Mouse (Mus musculus) MEL (cell line): ENCODE results near the gene AW011738. TPM values are rescaled to one million over a fixed set of nuclear protein-coding genes. Genes with fewer than 3 reads are reported as not detected.

Source experiments
- DNase-seq: peaks from one replicate; pipeline ENCODE4 v3.0.0; 2011; ENCODE audit warnings: low read depth, low spot score
- H3K27ac ChIP-seq: 2 replicates; pipeline ENCODE4 v1.5.1; 2012; ENCODE audit warnings: low read depth, mild to moderate bottlenecking, control low read depth, low read length, moderate library complexity; ENCODE audit not compliant: control insufficient read depth
- H3K27me3 ChIP-seq, 2 experiments: fragments of 150-350 bp in 1 of 2; sonication (generic) in 1 of 2; 2 replicates each; pipeline ENCODE4 v1.6.1; 2012; ENCODE audit warnings: low read length in 2 of 2, mild to moderate bottlenecking in 2 of 2, improper control_type of control experiment in 1 of 2, moderate library complexity in 1 of 2; ENCODE audit not compliant: insufficient read depth in 2 of 2, control insufficient read depth in 1 of 2
- H3K36me3 ChIP-seq, 2 experiments: 2 replicates each; pipeline ENCODE4 v1.6.1; 2012 to 2014; ENCODE audit warnings: low read length in 2 of 2, improper control_type of control experiment in 1 of 2, inconsistent platforms in 1 of 2, mild to moderate bottlenecking in 1 of 2; ENCODE audit not compliant: insufficient read depth in 2 of 2, control insufficient read depth in 1 of 2
- H3K4me1 ChIP-seq, 2 experiments: fragments of 150-350 bp in 1 of 2; sonication (generic) in 1 of 2; 2 replicates each; pipeline ENCODE4 v1.6.1; 2012; ENCODE audit warnings: low read length in 2 of 2, improper control_type of control experiment in 1 of 2, mild to moderate bottlenecking in 1 of 2; ENCODE audit not compliant: insufficient read depth in 2 of 2, control insufficient read depth in 1 of 2
- H3K4me3 ChIP-seq, 2 experiments: fragments of 150-350 bp in 1 of 2; sonication (generic) in 1 of 2; 2 replicates each; pipeline ENCODE4 v1.5.1; 2012; ENCODE audit warnings: low read depth in 2 of 2, low read length in 2 of 2, mild to moderate bottlenecking in 2 of 2, moderate library complexity in 2 of 2, control low read depth in 1 of 2, improper control_type of control experiment in 1 of 2; ENCODE audit not compliant: control insufficient read depth in 1 of 2, insufficient read depth in 1 of 2
- H3K79me2 ChIP-seq: 2 replicates; pipeline ENCODE4 v1.6.1; 2012; ENCODE audit warnings: mild to moderate bottlenecking, low read length, moderate library complexity; ENCODE audit not compliant: control insufficient read depth, poor library complexity, insufficient read depth
- H3K9ac ChIP-seq: 2 replicates; pipeline ENCODE4 v1.6.1; 2012; ENCODE audit warnings: low read depth, mild to moderate bottlenecking, control low read depth, low read length, moderate library complexity; ENCODE audit not compliant: control insufficient read depth, poor library complexity, severe bottlenecking
- H3K9me3 ChIP-seq: fragments of 150-350 bp; sonication (generic); replicated peaks from 2 replicates; pipeline ENCODE4 v1.6.1; 2012; ENCODE audit warnings: mild to moderate bottlenecking, low read length, improper control_type of control experiment, moderate library complexity; ENCODE audit not compliant: insufficient read depth
- BHLHE40 ChIP-seq: IDR thresholded peaks from 2 replicates; pipeline ENCODE4 v1.6.1; 2012; ENCODE audit warnings: low read depth, mild to moderate bottlenecking, inconsistent platforms, low read length, improper control_type of control experiment, borderline replicate concordance
- CHD2 ChIP-seq: IDR thresholded peaks from 2 replicates; pipeline ENCODE4 v1.6.1; 2011; ENCODE audit warnings: low read length, improper control_type of control experiment
- E2F4 ChIP-seq: IDR thresholded peaks from 2 replicates; pipeline ENCODE4 v1.6.1; 2011; ENCODE audit warnings: low read depth, low read length, improper control_type of control experiment, borderline replicate concordance
- ELF1 ChIP-seq: IDR thresholded peaks from 2 replicates; pipeline ENCODE4 v1.6.1; 2014; ENCODE audit warnings: low read depth, mild to moderate bottlenecking, inconsistent platforms, low read length, improper control_type of control experiment, moderate library complexity
- ETS1 ChIP-seq: IDR thresholded peaks from 2 replicates; pipeline ENCODE4 v1.6.1; 2012; ENCODE audit warnings: low read depth, mild to moderate bottlenecking, inconsistent platforms, low read length, improper control_type of control experiment, moderate library complexity
- GABPA ChIP-seq: IDR thresholded peaks from 2 replicates; pipeline ENCODE4 v1.6.1; 2012; ENCODE audit warnings: low read depth, mild to moderate bottlenecking, inconsistent platforms, low read length, improper control_type of control experiment, moderate library complexity
- JUND ChIP-seq: IDR thresholded peaks from 2 replicates; pipeline ENCODE4 v1.6.1; 2011; ENCODE audit warnings: low read depth, mild to moderate bottlenecking, improper control_type of control experiment, low read length
- MAFK ChIP-seq: IDR thresholded peaks from 2 replicates; pipeline ENCODE4 v1.6.1; 2011; ENCODE audit warnings: low read depth, mild to moderate bottlenecking, low read length, improper control_type of control experiment, borderline replicate concordance
- MAX ChIP-seq: IDR thresholded peaks from 2 replicates; pipeline ENCODE4 v1.6.1; 2011; ENCODE audit warnings: low read length, improper control_type of control experiment
- MAZ ChIP-seq: IDR thresholded peaks from 2 replicates; pipeline ENCODE4 v1.6.1; 2012; ENCODE audit warnings: low read depth, mild to moderate bottlenecking, inconsistent platforms, low read length, improper control_type of control experiment
- MXI1 ChIP-seq: IDR thresholded peaks from 2 replicates; pipeline ENCODE4 v1.6.1; 2011; ENCODE audit warnings: mild to moderate bottlenecking, low read depth, low read length, improper control_type of control experiment
- MYB ChIP-seq: IDR thresholded peaks from 2 replicates; pipeline ENCODE4 v1.6.1; 2011; ENCODE audit warnings: mild to moderate bottlenecking, low read depth, low read length, improper control_type of control experiment
- POLR2AphosphoS2 ChIP-seq: IDR thresholded peaks from 2 replicates; pipeline ENCODE4 v1.6.1; 2011; ENCODE audit warnings: low read length, improper control_type of control experiment
- POLR2AphosphoS5 ChIP-seq: IDR thresholded peaks from 2 replicates; pipeline ENCODE4 v1.6.1; 2012; ENCODE audit warnings: low read depth, borderline replicate concordance, mild to moderate bottlenecking, inconsistent platforms, low read length, moderate library complexity, mixed read lengths
- RAD21 ChIP-seq: IDR thresholded peaks from 2 replicates; pipeline ENCODE4 v1.6.1; 2011; ENCODE audit warnings: mild to moderate bottlenecking, low read depth, low read length, improper control_type of control experiment
- SIN3A ChIP-seq: IDR thresholded peaks from 2 replicates; pipeline ENCODE4 v1.6.1; 2012; ENCODE audit warnings: low read length, improper control_type of control experiment, inconsistent platforms
- SMC3 ChIP-seq: IDR thresholded peaks from 2 replicates; pipeline ENCODE4 v1.6.1; 2011; ENCODE audit warnings: low read depth, low read length, improper control_type of control experiment
- TAL1 ChIP-seq: IDR thresholded peaks from 2 replicates; pipeline ENCODE4 v1.6.1; 2012; ENCODE audit warnings: mild to moderate bottlenecking, inconsistent platforms, low read length, moderate library complexity, mixed read lengths
- TBP ChIP-seq: IDR thresholded peaks from 2 replicates; pipeline ENCODE4 v1.8.0; 2011; ENCODE audit warnings: low read depth, low read length, improper control_type of control experiment
- TCF12 ChIP-seq: IDR thresholded peaks from 2 replicates; pipeline ENCODE4 v1.6.1; 2014; ENCODE audit warnings: low read depth, mild to moderate bottlenecking, inconsistent platforms, low read length, improper control_type of control experiment, moderate library complexity
- USF1 ChIP-seq: IDR thresholded peaks from 2 replicates; pipeline ENCODE4 v1.6.1; 2014; ENCODE audit warnings: low read depth, mild to moderate bottlenecking, inconsistent platforms, low read length, improper control_type of control experiment, moderate library complexity
- ZC3H11A ChIP-seq: IDR thresholded peaks from 2 replicates; pipeline ENCODE4 v1.6.1; 2012; ENCODE audit warnings: low read depth, mild to moderate bottlenecking, inconsistent platforms, low read length, improper control_type of control experiment
- ZNF384 ChIP-seq: IDR thresholded peaks from 2 replicates; pipeline ENCODE4 v1.6.1; 2012; ENCODE audit warnings: low read depth, mild to moderate bottlenecking, inconsistent platforms, low read length, improper control_type of control experiment
- polyA plus RNA-seq, 2 experiments: library from polyadenylated mRNA; stranded (reverse) in 1 of 2; unstranded in 1 of 2; fragments of >175 nt in 1 of 2; fragments of >200 nt in 1 of 2; gene quantifications; 2 replicates each; pipeline versions ENCODE4 v1.2.1 to v1.2.4; 2012; ENCODE audit warnings: low replicate concordance in 2 of 2, low read depth in 1 of 2; ENCODE audit not compliant: insufficient read length in 2 of 2, insufficient read depth in 1 of 2, missing spikeins in 1 of 2
- total RNA-seq: library from RNA; depleted of rRNA; stranded (reverse); fragments of 300-350 nt; gene quantifications from 2 replicates; pipeline ENCODE4 v1.2.3, GENCODE M21; 2012

The AW011738 gene
- total and polyA plus RNA-seq, 3 experiments, result 3.2 to 3.8 TPM; not detected in 1

DNA sequence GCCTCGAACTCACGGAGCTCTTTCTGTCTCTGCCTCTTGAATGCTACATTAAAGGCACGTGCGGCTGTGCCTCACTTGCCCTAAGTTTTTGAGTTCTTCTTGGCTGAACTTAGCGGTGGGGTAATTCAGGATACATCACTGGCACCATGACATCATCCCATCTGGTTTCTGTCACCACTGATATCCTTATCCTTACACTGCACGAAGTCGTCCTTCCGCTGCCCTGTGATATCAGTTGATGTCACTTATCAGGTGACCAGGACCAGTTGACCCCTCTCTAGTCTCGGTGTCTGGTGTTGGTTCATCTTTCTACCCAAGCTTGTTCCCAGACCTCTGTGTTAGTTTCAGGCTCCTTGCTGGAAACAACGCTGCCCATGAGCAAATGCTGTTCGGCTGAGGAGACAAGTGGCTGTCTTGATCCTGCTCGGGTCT lies 626 bp upstream of the AW011738 start (continued):
- TF ChIP-seq RAD21 (no peak), TAL1 (peak; percentile 96), BHLHE40 (peak; percentile 99), MAZ (peak; percentile 71), USF1 (peak; percentile 84), MYB (no peak), ZNF384 (no peak), TBP (peak; percentile 88), CHD2 (no peak), MAX (peak; percentile 94), ETS1 (peak; percentile 100), JUND (peak; percentile 71; the same call in 1 of the 2 replicates), GABPA (no peak), ZC3H11A (no peak), ELF1 (no peak), POLR2AphosphoS5 (no peak)

DNA sequence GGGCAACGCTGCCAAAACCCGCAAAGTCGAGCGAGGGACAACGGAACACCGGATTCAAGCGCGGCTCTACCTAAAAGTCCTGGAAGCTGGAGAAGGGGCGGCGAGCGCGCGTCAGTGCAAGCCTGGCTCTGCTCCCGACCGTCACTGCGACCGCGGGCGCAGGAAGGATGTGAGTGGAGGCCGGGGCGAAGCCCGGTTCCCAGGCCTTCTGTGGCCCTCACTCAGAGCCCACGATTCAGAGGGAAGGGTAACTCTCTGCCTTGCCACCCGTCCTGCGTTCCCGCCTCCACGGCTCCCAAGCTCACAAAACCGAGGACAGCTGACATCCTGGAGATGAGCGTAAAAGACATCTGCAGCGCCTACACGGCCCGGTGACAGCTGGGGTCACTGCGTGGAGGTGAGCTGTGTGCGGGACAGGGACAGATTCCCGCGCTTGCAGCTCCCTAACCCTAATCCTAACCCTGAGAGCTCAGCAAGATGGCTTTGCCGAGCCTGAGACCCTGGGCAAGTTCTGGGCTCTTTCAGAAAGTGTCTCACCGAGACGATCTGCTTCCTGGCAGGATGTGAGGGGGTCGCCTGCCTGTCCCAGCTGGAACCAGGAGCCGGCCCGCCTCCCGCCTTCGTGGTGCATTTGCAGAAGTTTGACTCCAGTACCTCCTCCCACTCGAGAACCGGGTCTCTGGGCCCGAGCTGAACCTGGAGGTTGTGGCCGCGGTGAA lies 468 bp downstream of the AW011738 start:
- Histone ChIP-seq H3K27ac (peak overlapping the region; percentile 85), H3K79me2 (peaks cover 15% of the 10 kb centered on the region), H3K4me1 (peaks cover 6 to 24% of the 10 kb centered on the region in 2 experiments; a peak in 3 of 4 replicates), H3K9ac (peak overlapping the region; percentile 88), H3K36me3 (peaks cover 0 to 9% of the 10 kb centered on the region in 2 experiments; a peak in 2 of 4 replicates), H3K9me3 (no peaks in the 10 kb centered on the region), H3K4me3 (peak overlapping the region; percentile 71 to 94), H3K27me3 (no peaks in the 10 kb centered on the region)
- DNase-seq, result peak; percentile 78
- TF ChIP-seq TBP (no peak), SMC3 (no peak), POLR2AphosphoS2 (no peak), SIN3A (peak; percentile 74; the same call in 1 of the 2 replicates), TCF12 (peak; percentile 9; the same call in 1 of the 2 replicates), MXI1 (peak; percentile 5; the same call in 1 of the 2 replicates), MAX (no peak), E2F4 (peak; percentile 70; the same call in 1 of the 2 replicates), ELF1 (no peak), MAFK (no peak)
